Mouse (Mus musculus) cerebellum, adult 18-20 months (tissue): ENCODE data around the gene Git2.
A peak's percentile ranks its signal among the peaks of the same experiment; 100 is the strongest.

Source experiments
- DNase-seq, 2 experiments: peaks; one replicate each; pipeline ENCODE4 v3.0.0; 2021

Git2 gene

GRCm38 (mm10) chr5:114761980-114762379 lies 13.3 kb downstream of the Git2 start:
- no peak for DNase-seq

GRCm38 (mm10) chr5:114759536-114760090 lies 15.7 kb downstream of the Git2 start:
- DNase-seq, result no peak

GRCm38 (mm10) chr5:114753384-114753783 lies 21.9 kb downstream of the Git2 start:
- peak; percentile 92 to 97 for DNase-seq

- no peak for DNase-seq
These were observed 22.9 kb downstream of the Git2 start for GRCm38 (mm10) chr5:114752397-114752796.

- no peak for DNase-seq
These were observed 25.0 kb downstream of the Git2 start for GRCm38 (mm10) chr5:114750325-114750724.

- DNase-seq, result no peak
These were observed 27.8 kb downstream of the Git2 start for GRCm38 (mm10) chr5:114747521-114747920.

GRCm38 (mm10) chr5:114746886-114747285 lies 28.4 kb downstream of the Git2 start:
- DNase-seq, result no peak

- peak in 1 of 2 experiments; percentile 47 for DNase-seq
These were observed 29.7 kb downstream of the Git2 start for GRCm38 (mm10) chr5:114745581-114745980.

- no peak for DNase-seq
These were observed 31.6 kb downstream of the Git2 start for GRCm38 (mm10) chr5:114743697-114744090.

- DNase-seq, result peak; percentile 68 to 77
These were observed 32.2 kb downstream of the Git2 start for GRCm38 (mm10) chr5:114742998-114743696.

- no peak for DNase-seq
These were observed 32.7 kb downstream of the Git2 start for GRCm38 (mm10) chr5:114742572-114742971.

GRCm38 (mm10) chr5:114740595-114740994 lies 34.7 kb downstream of the Git2 start:
- no peak for DNase-seq

GRCm38 (mm10) chr5:114738707-114739241 lies 36.5 kb downstream of the Git2 start:
- peak; percentile 55 to 56 for DNase-seq

GRCm38 (mm10) chr5:114737090-114737887 lies 38.0 kb downstream of the Git2 start:
- peak in 1 of 2 experiments; percentile 45 for DNase-seq

- no peak for DNase-seq
These were observed 41.7 kb downstream of the Git2 start for GRCm38 (mm10) chr5:114733606-114734005.

- peak in 1 of 2 experiments; percentile 48 for DNase-seq
These were observed 43.3 kb downstream of the Git2 start for GRCm38 (mm10) chr5:114731969-114732368.

- DNase-seq, result no peak
These were observed 43.8 kb downstream of the Git2 start for GRCm38 (mm10) chr5:114731498-114731897.

- DNase-seq, result no peak
These were observed 45.2 kb downstream of the Git2 start for GRCm38 (mm10) chr5:114730129-114730528.

- no peak for DNase-seq
These were observed 47.2 kb downstream of the Git2 start for GRCm38 (mm10) chr5:114728160-114728559.

- DNase-seq, result no peak
These were observed 52.5 kb downstream of the Git2 start for GRCm38 (mm10) chr5:114722846-114723245.

GRCm38 (mm10) chr5:114721969-114722368 lies 53.3 kb downstream of the Git2 start:
- DNase-seq, result no peak

GRCm38 (mm10) chr5:114720784-114721183 lies 54.5 kb downstream of the Git2 start:
- DNase-seq, result no peak

- peak; percentile 49 to 59 for DNase-seq
These were observed 55.4 kb downstream of the Git2 start for GRCm38 (mm10) chr5:114719928-114720270.
